Mouse (Mus musculus) myocyte (in vitro differentiated cells): ENCODE results near the gene Olfm3.

Experiments used
- CEBPB ChIP-seq: IDR thresholded peaks from 2 replicates; pipeline ENCODE4 v1.6.1; 2011; ENCODE audit warnings: mild to moderate bottlenecking, moderate library complexity; ENCODE audit not compliant: poor library complexity, insufficient read depth, severe bottlenecking
- E2F4 ChIP-seq: IDR thresholded peaks from one replicate; pipeline ENCODE4 v1.6.1; 2011; ENCODE audit warnings: mild to moderate bottlenecking, control low read depth, moderate library complexity; ENCODE audit not compliant: insufficient read depth
- MAX ChIP-seq: IDR thresholded peaks from one replicate; pipeline ENCODE4 v1.6.1; 2011; ENCODE audit warnings: low read depth, mild to moderate bottlenecking, control low read depth
- MYOD1 ChIP-seq, 3 experiments: IDR thresholded peaks; one replicate each; pipeline ENCODE4 v1.6.1; 2011; ENCODE audit warnings: control low read depth in 2 of 3, low read depth in 2 of 3, mild to moderate bottlenecking in 2 of 3, moderate library complexity in 1 of 3; ENCODE audit not compliant: insufficient read length in 2 of 3, control insufficient read depth in 1 of 3
- POLR2A ChIP-seq: IDR thresholded peaks from one replicate; pipeline ENCODE4 v1.6.1; 2011; ENCODE audit warnings: low read depth, mild to moderate bottlenecking, control low read depth, moderate library complexity; ENCODE audit not compliant: insufficient read length
- POLR2AphosphoS2 ChIP-seq: IDR thresholded peaks from one replicate; pipeline ENCODE4 v1.6.1; 2011; ENCODE audit warnings: low read depth, control low read depth; ENCODE audit not compliant: insufficient read length
- REST ChIP-seq: IDR thresholded peaks from one replicate; pipeline ENCODE4 v1.6.1; 2011; ENCODE audit warnings: mild to moderate bottlenecking, control low read depth, moderate library complexity; ENCODE audit not compliant: insufficient read depth, insufficient read length
- SRF ChIP-seq: IDR thresholded peaks from one replicate; pipeline ENCODE4 v1.6.1; 2011; ENCODE audit warnings: low read depth; ENCODE audit not compliant: control insufficient read depth, insufficient read length
- TCF12 ChIP-seq: IDR thresholded peaks from one replicate; pipeline ENCODE4 v1.6.1; 2011; ENCODE audit warnings: mild to moderate bottlenecking, control low read depth; ENCODE audit not compliant: poor library complexity, insufficient read depth, severe bottlenecking
- TCF3 ChIP-seq: IDR thresholded peaks from one replicate; pipeline ENCODE4 v1.6.1; 2011; ENCODE audit warnings: low read depth, control low read depth; ENCODE audit not compliant: insufficient read length
- USF1 ChIP-seq: IDR thresholded peaks from one replicate; pipeline ENCODE4 v1.6.1; 2011; ENCODE audit warnings: low read depth, mild to moderate bottlenecking, control low read depth, moderate library complexity

- no peak for TF ChIP-seq MYOD1 (IDR thresholded peaks at IDR 0.05; ENCODE audit: control insufficient read depth in 1 of 3, insufficient read length in 2 of 3, low read depth in 2 of 3)
- no peak for TF ChIP-seq POLR2A
- TF ChIP-seq MAX = no peak
- TF ChIP-seq POLR2AphosphoS2 = no peak
- TF ChIP-seq USF1 = no peak
- TF ChIP-seq REST = no peak
- TF ChIP-seq TCF12 = no peak
- TF ChIP-seq CEBPB = no peak
- no peak for TF ChIP-seq SRF
- no peak for TF ChIP-seq E2F4
- no peak for TF ChIP-seq TCF3
Measured at GRCm38 (mm10) chr3:115088281-115088680, 184.4 kb downstream of the Olfm3 start.
